Mouse (Mus musculus): Measurements from ENCODE around the gene Cmbl. TPM values are rescaled to one million over a fixed set of nuclear protein-coding genes. Genes with fewer than 3 reads are reported as not detected.
A peak's percentile ranks its signal among the peaks of the same experiment; 100 is the strongest.
"Not testable (repeated sequence)": the region's sequence is repeated elsewhere in the genome, so short reads cannot be mapped to it uniquely, and the experiment has no call there.

The Cmbl gene
- total and polyA plus RNA-seq, 2 experiments from 2014 or later: 21.2 to 24.9 TPM

DNA sequence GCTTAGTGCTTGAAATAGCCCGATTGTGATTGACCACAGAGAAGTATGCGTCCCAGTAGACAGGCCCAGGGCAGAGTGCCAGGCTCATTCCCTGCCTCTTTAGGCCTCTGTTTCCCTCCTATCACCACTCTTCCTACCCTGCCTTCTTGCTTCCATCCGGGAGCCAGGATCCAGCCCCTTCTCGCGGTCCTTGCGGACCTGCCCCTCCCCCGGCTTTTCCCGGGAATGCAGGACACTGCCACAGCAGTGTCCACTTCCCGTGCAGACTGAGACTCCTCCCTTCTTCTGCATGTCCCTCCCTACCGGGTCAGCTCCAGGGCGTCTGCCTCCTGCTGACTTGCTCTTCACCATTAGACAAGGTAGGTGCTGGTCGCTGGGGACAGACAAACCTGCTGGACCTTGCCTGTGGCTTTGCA lies 3.4 kb downstream of the Cmbl start:
- TF ChIP-seq CTCF (IDR thresholded peaks at IDR 0.05; ENCODE audit: low read depth): no peak
- no peak overlapping the region for H3K9ac ChIP-seq (replicated peaks; ENCODE audit: low read length)
- 22% methylated on average over 12 of the region's 12 CpGs for WGBS
- ATAC-seq (peak; percentile 53), DNase-seq (ENCODE audit: low spot score) (peak; percentile 39)
- H3K9me3 ChIP-seq (ENCODE audit: low read length): no peaks in the 10 kb centered on the region
- no peaks in the 10 kb centered on the region for H3K36me3 ChIP-seq (ENCODE audit: insufficient read depth, low read length)
- peak overlapping the region; percentile 1; the same call in 1 of the 2 replicates for H3K4me2 ChIP-seq (ENCODE audit: low read depth, low read length)
- no peak overlapping the region for H3K4me3 ChIP-seq (ENCODE audit: low read length)
- no peaks in the 10 kb centered on the region for H3K27me3 ChIP-seq (ENCODE audit: insufficient read depth, low read length)
- no peak overlapping the region for H3K27ac ChIP-seq
- no peaks in the 10 kb centered on the region for H3K4me1 ChIP-seq (ENCODE audit: insufficient read depth, low read length)

DNA sequence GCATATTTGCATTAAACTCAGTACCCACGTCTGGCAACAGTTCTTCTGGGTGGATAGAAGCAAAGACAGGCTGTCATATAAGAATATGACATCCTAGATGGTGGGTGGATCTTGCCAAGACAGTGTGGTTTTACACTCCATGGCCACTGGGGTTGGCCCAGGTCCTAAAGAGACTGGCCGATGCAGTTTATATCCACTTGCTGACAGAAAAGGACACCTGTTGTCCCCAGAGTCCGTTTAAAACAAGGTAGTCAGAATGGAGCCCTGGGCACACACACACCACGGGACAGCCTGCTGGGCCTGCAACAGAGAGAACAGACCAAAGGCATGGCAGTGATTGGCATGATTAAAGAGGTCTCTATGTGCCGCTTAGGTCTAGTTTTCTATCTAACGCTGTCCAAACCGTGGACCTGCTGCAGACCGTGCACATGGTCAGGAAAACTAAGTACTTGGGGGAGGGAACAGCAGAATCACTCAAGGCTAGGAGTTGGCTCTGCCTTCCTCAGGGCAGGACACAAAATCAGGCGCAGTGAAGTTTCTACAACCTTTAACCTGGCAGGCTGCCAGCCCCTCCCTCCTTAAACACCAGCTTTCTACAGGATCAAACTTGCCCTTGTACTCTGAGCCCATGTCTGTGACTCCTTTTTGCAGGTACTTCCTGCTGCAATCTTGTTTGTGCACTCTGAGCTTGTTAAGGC lies 4.3 kb downstream of the Cmbl start:
- ATAC-seq (peak; percentile 52; the same call in 1 of the 2 replicates), DNase-seq (ENCODE audit: low spot score) (peak; percentile 53)
- TF ChIP-seq CTCF (IDR thresholded peaks at IDR 0.05; ENCODE audit: low read depth): peak; percentile 38
- Histone ChIP-seq H3K4me3 (ENCODE audit: low read length) (no peak overlapping the region), H3K27me3 (ENCODE audit: insufficient read depth, low read length) (no peaks in the 10 kb centered on the region), H3K9ac (replicated peaks; ENCODE audit: low read length) (no peak overlapping the region), H3K36me3 (ENCODE audit: insufficient read depth, low read length) (no peaks in the 10 kb centered on the region), H3K27ac (no peak overlapping the region), H3K9me3 (ENCODE audit: low read length) (no peaks in the 10 kb centered on the region), H3K4me1 (ENCODE audit: insufficient read depth, low read length) (no peaks in the 10 kb centered on the region), H3K4me2 (ENCODE audit: low read depth, low read length) (no peak overlapping the region)
- 51% methylated on average over 9 of the region's 9 CpGs for WGBS

DNA sequence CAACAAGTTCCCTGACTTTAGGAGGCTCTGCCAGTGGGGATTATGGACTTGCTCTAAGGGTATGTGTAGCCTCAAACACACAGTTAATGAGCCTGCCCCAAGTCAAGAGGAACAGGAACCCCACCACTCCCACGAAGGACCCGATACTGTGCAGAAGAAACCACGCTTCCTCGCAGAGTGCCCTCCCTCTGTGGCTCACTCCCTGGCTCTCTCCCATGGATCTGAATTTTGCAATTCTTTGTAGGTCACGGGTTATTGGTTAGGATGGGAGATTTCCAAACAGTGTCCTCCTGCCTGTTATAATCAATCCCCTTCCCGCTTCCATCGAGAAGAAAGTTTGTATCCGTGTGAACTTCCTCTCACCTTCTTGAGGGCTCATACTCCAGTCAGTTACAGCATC lies 5.8 kb downstream of the Cmbl start:
- TF ChIP-seq CTCF (IDR thresholded peaks at IDR 0.05; ENCODE audit: low read depth): no peak
- no peak for ATAC-seq
- H3K4me3 ChIP-seq (ENCODE audit: low read length): no peak overlapping the region
- no peak for DNase-seq (ENCODE audit: low spot score)
- no peaks in the 10 kb centered on the region for H3K4me1 ChIP-seq (ENCODE audit: insufficient read depth, low read length)
- no peak overlapping the region for H3K9ac ChIP-seq (replicated peaks; ENCODE audit: low read length)
- no peak overlapping the region for H3K4me2 ChIP-seq (ENCODE audit: low read depth, low read length)
- no peaks in the 10 kb centered on the region for H3K36me3 ChIP-seq (ENCODE audit: insufficient read depth, low read length)
- H3K27me3 ChIP-seq (ENCODE audit: insufficient read depth, low read length): no peaks in the 10 kb centered on the region
- WGBS: 91% methylated on average over 8 of the region's 8 CpGs
- no peak overlapping the region for H3K27ac ChIP-seq
- no peaks in the 10 kb centered on the region for H3K9me3 ChIP-seq (ENCODE audit: low read length)

DNA sequence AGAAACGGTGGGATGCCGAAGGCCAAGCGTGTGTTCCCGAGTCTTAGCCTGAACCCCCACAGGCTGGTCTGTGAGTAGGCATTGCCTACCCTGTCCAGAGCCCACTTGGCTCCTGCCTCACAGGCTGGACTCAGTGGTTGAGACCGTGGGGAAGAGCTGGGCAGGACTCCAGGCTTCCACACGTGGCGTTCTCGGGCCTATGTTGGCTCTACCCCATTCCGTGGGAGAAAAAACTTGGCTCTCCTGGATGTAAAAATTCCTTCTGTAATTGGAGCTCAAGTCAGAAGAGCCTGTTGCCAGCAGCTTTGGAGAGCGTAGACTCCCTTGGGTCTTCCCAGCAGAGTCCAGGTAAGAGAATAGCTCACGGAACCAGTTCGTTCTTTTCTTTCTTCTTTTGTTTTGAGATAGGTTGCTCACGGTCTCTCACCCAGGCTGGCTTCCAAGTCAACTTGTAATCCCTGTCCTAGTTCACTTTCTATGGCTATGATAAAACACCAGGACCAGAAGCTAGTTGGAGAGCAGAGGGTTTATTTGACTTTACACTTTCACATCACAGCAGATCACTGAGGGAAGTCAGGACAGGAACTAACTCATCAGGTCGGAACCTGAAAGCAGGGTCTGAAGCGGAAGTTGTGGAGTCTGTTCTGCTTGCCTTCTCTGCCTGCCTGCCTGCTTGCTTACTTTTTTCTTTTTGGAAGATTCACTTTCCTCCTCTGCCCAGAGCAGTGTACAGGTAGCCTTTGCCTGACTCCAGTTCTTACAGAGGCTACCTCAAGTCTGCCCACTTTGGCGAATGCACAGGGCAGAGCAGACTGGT lies 6.9 kb downstream of the Cmbl start:
- H3K36me3 ChIP-seq (ENCODE audit: insufficient read depth, low read length): no peaks in the 10 kb centered on the region
- no peaks in the 10 kb centered on the region for H3K27me3 ChIP-seq (ENCODE audit: insufficient read depth, low read length)
- peak; percentile 30 for DNase-seq (ENCODE audit: low spot score)
- H3K4me2 ChIP-seq (ENCODE audit: low read depth, low read length): no peak overlapping the region
- H3K9ac ChIP-seq (replicated peaks; ENCODE audit: low read length): no peak overlapping the region
- H3K4me1 ChIP-seq (ENCODE audit: insufficient read depth, low read length): no peaks in the 10 kb centered on the region
- H3K4me3 ChIP-seq (ENCODE audit: low read length): no peak overlapping the region
- H3K27ac ChIP-seq: no peak overlapping the region
- no peak for TF ChIP-seq CTCF (IDR thresholded peaks at IDR 0.05; ENCODE audit: low read depth)
- ATAC-seq: no peak
- WGBS: 67% methylated on average over 16 of the region's 16 CpGs
- no peaks in the 10 kb centered on the region for H3K9me3 ChIP-seq (ENCODE audit: low read length)

DNA sequence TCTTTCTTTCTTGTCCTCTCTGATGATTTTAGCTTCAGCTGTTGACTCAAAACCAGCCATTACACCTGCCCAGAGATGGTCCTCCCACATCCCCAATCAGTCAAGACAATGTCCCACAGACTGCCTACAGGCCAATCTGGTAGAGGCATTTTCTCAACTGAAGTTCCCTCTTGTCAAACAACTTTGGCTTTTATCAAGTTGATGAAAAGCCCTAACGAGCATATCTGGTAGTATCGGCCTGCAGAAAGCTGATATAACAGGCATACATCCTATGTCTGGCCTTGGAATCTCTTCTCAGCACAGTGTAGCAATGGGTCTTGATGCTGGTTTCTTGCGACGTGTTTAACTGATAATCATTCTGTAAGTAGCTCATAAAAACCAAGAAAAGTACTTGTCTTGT lies 8.1 kb downstream of the Cmbl start:
- Histone ChIP-seq H3K36me3 (ENCODE audit: insufficient read depth, low read length) (no peaks in the 10 kb centered on the region), H3K27ac (no peak overlapping the region), H3K4me3 (ENCODE audit: low read length) (no peak overlapping the region), H3K4me1 (ENCODE audit: insufficient read depth, low read length) (no peaks in the 10 kb centered on the region), H3K27me3 (ENCODE audit: insufficient read depth, low read length) (no peaks in the 10 kb centered on the region), H3K4me2 (ENCODE audit: low read depth, low read length) (no peak overlapping the region), H3K9ac (replicated peaks; ENCODE audit: low read length) (no peak overlapping the region), H3K9me3 (ENCODE audit: low read length) (no peaks in the 10 kb centered on the region)
- TF ChIP-seq CTCF (IDR thresholded peaks at IDR 0.05; ENCODE audit: low read depth): no peak
- ATAC-seq: no peak
- DNase-seq (ENCODE audit: low spot score): no peak
- 88% methylated on average over 4 of the region's 4 CpGs for WGBS

DNA sequence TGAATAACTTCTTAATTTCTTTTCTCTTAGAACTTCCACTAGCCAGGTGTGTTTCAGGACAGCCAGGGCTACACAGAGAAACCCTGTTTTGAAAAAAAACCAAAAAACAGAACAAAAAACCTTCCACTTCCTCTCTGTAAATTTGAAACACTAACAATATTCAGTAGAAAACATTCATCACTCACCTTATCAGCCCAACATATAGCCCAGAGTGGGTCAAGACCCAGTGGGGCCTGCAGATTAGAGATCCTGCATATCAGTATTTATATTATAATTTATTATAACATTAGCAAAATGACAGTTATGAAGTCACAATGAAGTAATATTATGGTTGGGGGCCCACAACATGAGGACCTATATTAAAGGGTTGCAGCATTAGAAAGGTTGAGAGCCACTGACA lies 8.5 kb downstream of the Cmbl start:
- H3K36me3 ChIP-seq (ENCODE audit: insufficient read depth, low read length): no peaks in the 10 kb centered on the region
- no peak for ATAC-seq

DNA sequence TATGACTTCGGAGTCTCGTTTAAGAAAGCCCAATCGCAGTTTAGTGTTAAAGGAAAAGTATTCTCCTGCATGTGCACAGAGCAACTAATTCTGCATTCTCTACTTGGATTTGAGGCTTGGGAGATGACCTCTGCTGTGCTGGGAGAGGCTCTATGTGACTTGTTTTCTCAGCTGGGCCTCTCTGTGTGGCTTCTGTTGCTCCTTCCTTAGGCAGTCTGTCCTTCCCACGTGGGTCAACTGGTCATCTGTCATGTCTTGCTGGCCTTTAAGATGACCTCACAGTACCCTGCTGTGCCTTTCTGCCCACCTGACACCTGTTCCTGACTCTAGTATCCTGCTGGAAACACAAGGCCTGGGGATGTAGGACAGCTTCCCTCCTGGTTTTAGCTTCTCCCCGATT lies 10.9 kb downstream of the Cmbl start:
- DNase-seq (ENCODE audit: low spot score): no peak
- no peak for ATAC-seq

More for the DNA sequence above, 8.5 kb downstream of the Cmbl start:
- no peak for DNase-seq (ENCODE audit: low spot score)
- Histone ChIP-seq H3K27me3 (ENCODE audit: insufficient read depth, low read length) (no peaks in the 10 kb centered on the region), H3K9ac (replicated peaks; ENCODE audit: low read length) (no peak overlapping the region), H3K4me2 (ENCODE audit: low read depth, low read length) (no peak overlapping the region), H3K27ac (no peak overlapping the region), H3K9me3 (ENCODE audit: low read length) (no peaks in the 10 kb centered on the region), H3K4me1 (ENCODE audit: insufficient read depth, low read length) (no peaks in the 10 kb centered on the region), H3K4me3 (ENCODE audit: low read length) (no peak overlapping the region)
- no peak for TF ChIP-seq CTCF (IDR thresholded peaks at IDR 0.05; ENCODE audit: low read depth)

DNA sequence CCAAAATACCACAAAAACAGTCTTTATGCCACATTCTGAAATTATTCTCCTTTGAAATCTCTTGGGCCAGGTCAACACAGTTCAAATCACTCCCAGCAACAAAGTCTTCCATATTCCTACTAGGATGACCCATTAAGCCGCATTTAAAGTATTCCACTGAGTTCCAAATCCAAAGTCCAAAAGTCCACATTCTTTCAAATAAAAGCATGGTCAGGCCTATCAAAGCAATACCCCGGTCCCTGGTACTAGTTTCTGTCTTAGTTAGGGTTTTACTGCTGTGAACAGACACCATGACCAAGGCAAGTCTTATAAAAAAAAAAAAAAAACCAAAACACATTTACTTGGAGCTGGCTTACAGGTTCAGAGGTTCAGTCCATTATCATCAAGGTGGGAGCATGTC lies 15.9 kb downstream of the Cmbl start:
- H3K9ac ChIP-seq (replicated peaks; ENCODE audit: low read length); ATAC-seq; H3K4me1 ChIP-seq (ENCODE audit: insufficient read depth, low read length); H3K27ac ChIP-seq; DNase-seq (ENCODE audit: low spot score); H3K9me3 ChIP-seq (ENCODE audit: low read length); H3K27me3 ChIP-seq (ENCODE audit: insufficient read depth, low read length); H3K36me3 ChIP-seq (ENCODE audit: insufficient read depth, low read length); H3K4me3 ChIP-seq (ENCODE audit: low read length); H3K4me2 ChIP-seq (ENCODE audit: low read depth, low read length): not testable (repeated sequence)
- 97% methylated on average over 2 of the region's 2 CpGs for WGBS

More for the DNA sequence above, 10.9 kb downstream of the Cmbl start:
- H3K27me3 ChIP-seq (ENCODE audit: insufficient read depth, low read length): no peaks in the 10 kb centered on the region
- H3K4me2 ChIP-seq (ENCODE audit: low read depth, low read length): no peak overlapping the region
- H3K4me3 ChIP-seq (ENCODE audit: low read length): no peak overlapping the region
- H3K27ac ChIP-seq: no peak overlapping the region
- H3K9ac ChIP-seq (replicated peaks; ENCODE audit: low read length): no peak overlapping the region
- no peaks in the 10 kb centered on the region for H3K4me1 ChIP-seq (ENCODE audit: insufficient read depth, low read length)
- no peaks in the 10 kb centered on the region for H3K36me3 ChIP-seq (ENCODE audit: insufficient read depth, low read length)
- no peak for TF ChIP-seq CTCF (IDR thresholded peaks at IDR 0.05; ENCODE audit: low read depth)
- 73% methylated on average over 5 of the region's 5 CpGs for WGBS
- H3K9me3 ChIP-seq (ENCODE audit: low read length): no peaks in the 10 kb centered on the region

All from hindbrain, postnatal 0 days (tissue).